8 mouse cellular contexts compared by ENCODE assay signal in genomic region chr9:22131226-22131981, GRCm38 (mm10). TPM values are rescaled to one million over a fixed set of nuclear protein-coding genes. Genes with fewer than 3 reads are reported as not detected.
DNase-seq lines count a peak whose midpoint lies in the region; ATAC-seq and TF ChIP-seq lines count a peak whose summit lies in the region.

No protein-coding gene starts in this region.

- H3K27ac ChIP-seq in hindbrain, embryonic 12.5 days, result no peak overlapping the region
- no peak overlapping the region for H3K27ac ChIP-seq in limb, embryonic 13.5 days
- H3K27ac ChIP-seq in midbrain, embryonic 13.5 days, result no peak overlapping the region
- H3K27ac ChIP-seq in stomach, postnatal 0 days (replicated peaks), result peak overlapping the region; percentile 78

- DNase-seq in heart, adult 11 months, result peak; percentile 96
- DNase-seq in heart, postnatal 25 days (ENCODE audit: low spot score), result no peak
- DNase-seq in stomach, postnatal 0 days (ENCODE audit: low spot score), result peak; percentile 83
- DNase-seq in layer of hippocampus, postnatal 25 days (ENCODE audit: extremely low spot score in 1 of 2, low spot score in 1 of 2), result no peak

- H3K9ac ChIP-seq in hindbrain, embryonic 12.5 days, result peak overlapping the region; percentile 45; the same call in 1 of the 2 replicates
- H3K9ac ChIP-seq in limb, embryonic 13.5 days, result peak overlapping the region; percentile 62
- no peak overlapping the region for H3K9ac ChIP-seq in midbrain, embryonic 13.5 days (replicated peaks)
- peak overlapping the region; percentile 59 for H3K9ac ChIP-seq in stomach, postnatal 0 days (ENCODE audit: low read length)

- peak; percentile 63 for ATAC-seq in erythroid progenitor cell, adult 5-6 weeks (replicated peaks; ENCODE audit: low FRiP score, poor library complexity, severe bottlenecking)
- ATAC-seq in hindbrain, embryonic 12.5 days (ENCODE audit: low FRiP score), result no peak
- peak; percentile 54; the same call in 1 of the 2 replicates for ATAC-seq in limb, embryonic 13.5 days (ENCODE audit: low FRiP score, low read depth)
- ATAC-seq in midbrain, embryonic 13.5 days, result no peak
- peak; percentile 85 for ATAC-seq in stomach, postnatal 0 days (ENCODE audit: low FRiP score, low TSS enrichment)

- peak overlapping the region; percentile 21 for H3K4me3 ChIP-seq in hindbrain, embryonic 12.5 days
- peak overlapping the region; percentile 46 for H3K4me3 ChIP-seq in limb, embryonic 13.5 days
- 0 out of 2 replicates have a peak overlapping the region, but pooled peaks have one; percentile 2 for H3K4me3 ChIP-seq in midbrain, embryonic 13.5 days (replicated peaks)
- H3K4me3 ChIP-seq in stomach, postnatal 0 days (ENCODE audit: low read depth, low read length), result peak overlapping the region; percentile 42

- no peaks in the 10 kb centered on the region for H3K36me3 ChIP-seq in hindbrain, embryonic 12.5 days
- no peaks in the 10 kb centered on the region for H3K36me3 ChIP-seq in limb, embryonic 13.5 days
- no peaks in the 10 kb centered on the region for H3K36me3 ChIP-seq in midbrain, embryonic 13.5 days
- no peaks in the 10 kb centered on the region for H3K36me3 ChIP-seq in stomach, postnatal 0 days (ENCODE audit: control insufficient read depth, insufficient read depth, low read length)

- no peak for TF ChIP-seq EP300 in stomach, postnatal 0 days (optimal IDR thresholded peaks at IDR 0.05)

- 2% methylated on average over 35 of the region's 35 CpGs for WGBS in hindbrain, embryonic 12.5 days
- 1% methylated on average over 34 of the region's 35 CpGs for WGBS in limb, embryonic 13.5 days
- WGBS in midbrain, embryonic 13.5 days, result 2% methylated on average over 35 of the region's 35 CpGs
- WGBS in stomach, postnatal 0 days, result 2% methylated on average over 34 of the region's 35 CpGs

- H3K9me3 ChIP-seq in hindbrain, embryonic 12.5 days (replicated peaks), result no peaks in the 10 kb centered on the region
- H3K9me3 ChIP-seq in limb, embryonic 13.5 days, result no peaks in the 10 kb centered on the region
- no peaks in the 10 kb centered on the region for H3K9me3 ChIP-seq in midbrain, embryonic 13.5 days
- no peaks in the 10 kb centered on the region for H3K9me3 ChIP-seq in stomach, postnatal 0 days (ENCODE audit: control insufficient read depth, low read length)

- intact Hi-C loops in heart, postnatal 25 days (cut with DNase I), result no loop called here

- H3K27me3 ChIP-seq in hindbrain, embryonic 12.5 days, result peaks cover 42% of the 10 kb centered on the region
- H3K27me3 ChIP-seq in limb, embryonic 13.5 days, result peaks cover 13% of the 10 kb centered on the region
- peaks cover 35% of the 10 kb centered on the region for H3K27me3 ChIP-seq in midbrain, embryonic 13.5 days
- no peaks in the 10 kb centered on the region for H3K27me3 ChIP-seq in stomach, postnatal 0 days (ENCODE audit: control insufficient read depth, insufficient read depth, low read length)

- H3K4me1 ChIP-seq in hindbrain, embryonic 12.5 days, result peaks cover 5% of the 10 kb centered on the region; the same call in 1 of the 2 replicates
- peaks cover 14% of the 10 kb centered on the region for H3K4me1 ChIP-seq in limb, embryonic 13.5 days
- H3K4me1 ChIP-seq in midbrain, embryonic 13.5 days (replicated peaks), result peaks cover 10% of the 10 kb centered on the region; the same call in 1 of the 2 replicates
- peaks cover 5% of the 10 kb centered on the region; the same call in 1 of the 2 replicates for H3K4me1 ChIP-seq in stomach, postnatal 0 days (replicated peaks; ENCODE audit: control insufficient read depth, insufficient read depth)

- no peak for TF ChIP-seq CTCF in stomach, postnatal 0 days (IDR thresholded peaks at IDR 0.05; ENCODE audit: low read depth)

- H3K4me2 ChIP-seq in hindbrain, embryonic 12.5 days (replicated peaks), result peak overlapping the region; percentile 45
- H3K4me2 ChIP-seq in limb, embryonic 13.5 days (replicated peaks), result peak overlapping the region; percentile 78
- peak overlapping the region; percentile 34 for H3K4me2 ChIP-seq in midbrain, embryonic 13.5 days (replicated peaks)
- peak overlapping the region; percentile 64 for H3K4me2 ChIP-seq in stomach, postnatal 0 days (replicated peaks; ENCODE audit: low read depth)

RNA-seq across cellular contexts. Expression of gene Acp5, which starts 4.1 kb away (rescaled TPM):
- 1 to 10 TPM; 1.6 to 3.5 TPM for total RNA-seq in heart, postnatal 25 days (2021)
- 98.5 and 142 TPM in 2 replicates for total RNA-seq in erythroid progenitor cell, adult 5-6 weeks (2015; ENCODE audit: low replicate concordance)
- total RNA-seq in erythroid progenitor cell, adult 5-6 weeks (2017; ENCODE audit: low replicate concordance), result 95.8 and 125 TPM in 2 replicates
- 8.3 and 9.8 TPM in 2 replicates for polyA plus RNA-seq in hindbrain, embryonic 12.5 days (2016; fragmentation: Nextera tagmentation; extraction: Ambion mirVana)
- 6.5 and 8.4 TPM in 2 replicates for polyA plus RNA-seq in limb, embryonic 13.5 days (2015; fragmentation: Nextera tagmentation; extraction: Ambion mirVana)
- polyA plus RNA-seq in midbrain, embryonic 13.5 days (2015; fragmentation: Nextera tagmentation; extraction: Ambion mirVana), result 0.42 and 0.64 TPM in 2 replicates
- polyA plus RNA-seq in stomach, postnatal 0 days (2015; fragmentation: Nextera tagmentation; extraction: Ambion mirVana), result 41.5 and 42.9 TPM in 2 replicates
- under 1 TPM; 0.54 to 0.91 TPM for total RNA-seq in layer of hippocampus, postnatal 25 days (2021)

RNA-seq across cellular contexts. Expression of gene Elof1, which starts 14.4 kb away (rescaled TPM):
- total RNA-seq in heart, postnatal 25 days (2021), result 10 to 100 TPM; 36.8 to 39.8 TPM
- total RNA-seq in erythroid progenitor cell, adult 5-6 weeks (2015; ENCODE audit: low replicate concordance), result 70.8 and 101 TPM in 2 replicates
- total RNA-seq in erythroid progenitor cell, adult 5-6 weeks (2017; ENCODE audit: low replicate concordance), result 21.3 and 26.2 TPM in 2 replicates
- 161 and 177 TPM in 2 replicates for polyA plus RNA-seq in hindbrain, embryonic 12.5 days (2016; fragmentation: Nextera tagmentation; extraction: Ambion mirVana)
- 190 and 191 TPM in 2 replicates for polyA plus RNA-seq in limb, embryonic 13.5 days (2015; fragmentation: Nextera tagmentation; extraction: Ambion mirVana)
- polyA plus RNA-seq in midbrain, embryonic 13.5 days (2015; fragmentation: Nextera tagmentation; extraction: Ambion mirVana), result 185 and 190 TPM in 2 replicates
- polyA plus RNA-seq in stomach, postnatal 0 days (2015; fragmentation: Nextera tagmentation; extraction: Ambion mirVana), result 119 TPM in 2 replicates
- 10 to 100 TPM; 53.1 to 57.9 TPM for total RNA-seq in layer of hippocampus, postnatal 25 days (2021)

RNA-seq across cellular contexts. Expression of gene Pigyl, which starts 25.2 kb away (rescaled TPM):
- 10 to 100 TPM; 50.3 to 52.6 TPM for total RNA-seq in heart, postnatal 25 days (2021)
- total RNA-seq in erythroid progenitor cell, adult 5-6 weeks (2015; ENCODE audit: low replicate concordance), result 2.9 and 29.9 TPM in 2 replicates
- total RNA-seq in erythroid progenitor cell, adult 5-6 weeks (2017; ENCODE audit: low replicate concordance), result 6.8 and 29.6 TPM in 2 replicates
- polyA plus RNA-seq in hindbrain, embryonic 12.5 days (2016; fragmentation: Nextera tagmentation; extraction: Ambion mirVana), result 58.8 and 65.6 TPM in 2 replicates
- 70.2 and 76.8 TPM in 2 replicates for polyA plus RNA-seq in limb, embryonic 13.5 days (2015; fragmentation: Nextera tagmentation; extraction: Ambion mirVana)
- polyA plus RNA-seq in midbrain, embryonic 13.5 days (2015; fragmentation: Nextera tagmentation; extraction: Ambion mirVana), result 79.4 and 88.3 TPM in 2 replicates
- 99.2 and 106 TPM in 2 replicates for polyA plus RNA-seq in stomach, postnatal 0 days (2015; fragmentation: Nextera tagmentation; extraction: Ambion mirVana)
- total RNA-seq in layer of hippocampus, postnatal 25 days (2021), result 10 to 100 TPM; 48.2 to 54.3 TPM

RNA-seq across cellular contexts. Expression of gene Cnn1, which starts 32.4 kb away (rescaled TPM):
- 10 to 100 TPM in 1 of 2 experiments, 1 to 10 TPM in 1; 7.6 to 10.4 TPM for total RNA-seq in heart, postnatal 25 days (2021)
- total RNA-seq in erythroid progenitor cell, adult 5-6 weeks (2015; ENCODE audit: low replicate concordance), result not detected in 2 replicates
- total RNA-seq in erythroid progenitor cell, adult 5-6 weeks (2017; ENCODE audit: low replicate concordance), result not detected in 2 replicates
- 1.9 and 3.1 TPM in 2 replicates for polyA plus RNA-seq in hindbrain, embryonic 12.5 days (2016; fragmentation: Nextera tagmentation; extraction: Ambion mirVana)
- polyA plus RNA-seq in limb, embryonic 13.5 days (2015; fragmentation: Nextera tagmentation; extraction: Ambion mirVana), result 2.5 and 5.2 TPM in 2 replicates
- 1.7 and 2.0 TPM in 2 replicates for polyA plus RNA-seq in midbrain, embryonic 13.5 days (2015; fragmentation: Nextera tagmentation; extraction: Ambion mirVana)
- 851 and 1,082 TPM in 2 replicates for polyA plus RNA-seq in stomach, postnatal 0 days (2015; fragmentation: Nextera tagmentation; extraction: Ambion mirVana)
- 1 to 10 TPM in 1 of 2 experiments, under 1 TPM in 1; 0.32 to 1.2 TPM for total RNA-seq in layer of hippocampus, postnatal 25 days (2021)

RNA-seq across cellular contexts. Expression of gene Ecsit, which starts 46.2 kb away (rescaled TPM):
- total RNA-seq in heart, postnatal 25 days (2021), result 100 to 1,000 TPM; 103 TPM
- total RNA-seq in erythroid progenitor cell, adult 5-6 weeks (2015; ENCODE audit: low replicate concordance), result 3.4 TPM in 1 of 2 replicates, not detected in the other
- total RNA-seq in erythroid progenitor cell, adult 5-6 weeks (2017; ENCODE audit: low replicate concordance), result 2.0 and 4.9 TPM in 2 replicates
- polyA plus RNA-seq in hindbrain, embryonic 12.5 days (2016; fragmentation: Nextera tagmentation; extraction: Ambion mirVana), result 37.1 and 40.0 TPM in 2 replicates
- 34.9 and 36.8 TPM in 2 replicates for polyA plus RNA-seq in limb, embryonic 13.5 days (2015; fragmentation: Nextera tagmentation; extraction: Ambion mirVana)
- polyA plus RNA-seq in midbrain, embryonic 13.5 days (2015; fragmentation: Nextera tagmentation; extraction: Ambion mirVana), result 44.3 and 50.3 TPM in 2 replicates
- 31.7 and 33.1 TPM in 2 replicates for polyA plus RNA-seq in stomach, postnatal 0 days (2015; fragmentation: Nextera tagmentation; extraction: Ambion mirVana)
- total RNA-seq in layer of hippocampus, postnatal 25 days (2021), result 10 to 100 TPM; 45.6 to 45.8 TPM

Comparison
In these comparisons a context has a peak if more than half of its experiments do, and no peak if none do; other contexts are left out.
1. DNase-seq: peak in heart, adult 11 months (single experiment) and stomach, postnatal 0 days (single experiment); none in heart, postnatal 25 days (single experiment) and layer of hippocampus, postnatal 25 days (0 of 2).
2. ATAC-seq: peak in erythroid progenitor cell, adult 5-6 weeks (single experiment), limb, embryonic 13.5 days (single experiment) and stomach, postnatal 0 days (single experiment); none in hindbrain, embryonic 12.5 days (single experiment) and midbrain, embryonic 13.5 days (single experiment).
3. Peak in every context shown above with its lines, with median percentiles within 50 percentile points of each other: H3K4me2 ChIP-seq and H3K4me3 ChIP-seq.